Mouse (Mus musculus) limb, embryonic 12.5 days (tissue): ENCODE measurements around the gene Map4k3. TPM values are rescaled to one million over a fixed set of nuclear protein-coding genes. Genes with fewer than 3 reads are reported as not detected.
"Not testable (repeated sequence)": the region's sequence is repeated elsewhere in the genome, so short reads cannot be mapped to it uniquely, and the experiment has no call there.

Source experiments
- ATAC-seq: fragments of 200-750 bp; cut with Nextera tagmentation; 2 replicates; pipeline ENCODE4 v1.8.0; 2017; ENCODE audit warnings: low read depth, moderate TSS enrichment; ENCODE audit not compliant: insufficient number of reproducible peaks, insufficient read depth, low FRiP score, low TSS enrichment
- H3K27ac ChIP-seq: fragments of 300-500 bp; sonication (generic); 2 replicates; pipeline ENCODE4 v1.5.1; 2016; ENCODE audit warnings: mild to moderate bottlenecking, moderate library complexity
- H3K27me3 ChIP-seq: fragments of 300-500 bp; sonication (generic); 2 replicates; pipeline ENCODE4 v1.6.1; 2016; ENCODE audit warnings: mild to moderate bottlenecking, moderate library complexity
- H3K36me3 ChIP-seq: fragments of 300-500 bp; sonication (generic); 2 replicates; pipeline ENCODE4 v1.6.1; 2016; ENCODE audit warnings: mild to moderate bottlenecking, moderate library complexity
- H3K4me1 ChIP-seq: fragments of 300-500 bp; sonication (generic); replicated peaks from 2 replicates; pipeline ENCODE4 v1.6.1; 2016
- H3K4me2 ChIP-seq: fragments of 300-500 bp; sonication (generic); 2 replicates; pipeline ENCODE4 v1.6.1; 2016; ENCODE audit warnings: mild to moderate bottlenecking, moderate library complexity
- H3K4me3 ChIP-seq: fragments of 300-500 bp; sonication (generic); replicated peaks from 2 replicates; pipeline ENCODE4 v1.5.1; 2016; ENCODE audit warnings: mild to moderate bottlenecking
- H3K9ac ChIP-seq: fragments of 300-500 bp; sonication (generic); replicated peaks from 2 replicates; pipeline ENCODE4 v1.6.1; 2016; ENCODE audit warnings: mild to moderate bottlenecking, moderate library complexity
- H3K9me3 ChIP-seq: fragments of 300-500 bp; sonication (generic); 2 replicates; pipeline ENCODE4 v1.6.1; 2016; ENCODE audit warnings: mild to moderate bottlenecking, moderate library complexity
- WGBS: fragments of 180-500 bp; shearing (Covaris S2); methylation state at CpG from one replicate; pipeline ENCODE4 v1.1.7; 2016; 5-methylcytosine and 5-hydroxymethylcytosine counted together
- polyA plus RNA-seq: library from polyadenylated mRNA; unstranded; fragments of >200 nt; fragmentation: Nextera tagmentation; extraction: Ambion mirVana; gene quantifications from 2 replicates; pipeline ENCODE4 v1.2.1, GENCODE M21; 2016

The Map4k3 gene
- polyA plus RNA-seq, 1 experiment from 2014 or later, result 35.8 TPM

DNA sequence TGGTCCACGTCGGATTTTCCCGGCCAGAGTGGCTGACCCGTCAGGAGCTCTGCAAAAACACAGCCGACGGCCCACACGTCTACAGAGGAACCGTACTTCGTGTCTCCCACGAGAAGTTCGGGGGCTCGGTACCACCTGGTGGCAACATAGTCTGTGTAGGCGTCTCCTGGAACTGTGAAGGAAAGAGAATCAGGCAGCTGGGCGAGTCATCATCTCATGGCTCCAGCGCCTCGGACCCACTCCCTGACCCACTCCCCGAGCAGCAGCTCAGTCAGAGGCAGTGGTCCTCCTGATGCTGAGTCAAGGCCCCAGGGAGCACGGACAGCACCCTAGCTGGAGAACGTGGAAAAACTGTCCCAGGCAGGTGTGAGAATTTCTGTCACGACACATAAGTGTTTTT is 184.6 kb downstream of the Map4k3 start:
- Histone ChIP-seq H3K9me3 (no peaks in the 10 kb centered on the region), H3K4me2 (no peak overlapping the region), H3K9ac (no peak overlapping the region), H3K27me3 (no peaks in the 10 kb centered on the region), H3K27ac (no peak overlapping the region), H3K4me1 (no peaks in the 10 kb centered on the region), H3K4me3 (no peak overlapping the region), H3K36me3 (no peaks in the 10 kb centered on the region)
- 88% methylated on average over 20 of the region's 20 CpGs for WGBS
- ATAC-seq, result no peak

DNA sequence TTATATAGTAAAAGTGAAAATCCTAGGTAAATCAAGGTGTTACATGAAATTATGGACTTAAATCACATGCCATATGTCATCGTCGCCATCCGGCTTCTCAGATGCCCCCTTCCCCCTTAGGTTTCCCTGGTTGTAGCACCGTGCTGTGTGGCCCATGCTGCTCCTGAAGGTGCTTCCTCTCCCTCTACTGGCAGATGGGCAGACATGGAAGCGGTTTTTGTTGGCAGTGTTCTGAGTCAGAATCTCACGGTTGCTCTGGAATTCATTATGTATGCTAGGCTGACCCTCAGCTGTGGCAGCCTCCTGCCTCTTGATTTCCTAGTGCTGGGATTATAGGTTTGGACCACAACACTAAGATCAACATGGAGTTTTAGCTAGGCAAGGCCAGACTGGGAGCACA is 191.1 kb downstream of the Map4k3 start:
- Histone ChIP-seq H3K27ac (no peak overlapping the region), H3K36me3 (no peaks in the 10 kb centered on the region), H3K9ac (no peak overlapping the region), H3K9me3 (no peaks in the 10 kb centered on the region), H3K4me2 (no peak overlapping the region), H3K4me1 (no peaks in the 10 kb centered on the region), H3K4me3 (no peak overlapping the region), H3K27me3 (no peaks in the 10 kb centered on the region)
- ATAC-seq, result no peak
- 66% methylated on average over 6 of the region's 6 CpGs for WGBS

DNA sequence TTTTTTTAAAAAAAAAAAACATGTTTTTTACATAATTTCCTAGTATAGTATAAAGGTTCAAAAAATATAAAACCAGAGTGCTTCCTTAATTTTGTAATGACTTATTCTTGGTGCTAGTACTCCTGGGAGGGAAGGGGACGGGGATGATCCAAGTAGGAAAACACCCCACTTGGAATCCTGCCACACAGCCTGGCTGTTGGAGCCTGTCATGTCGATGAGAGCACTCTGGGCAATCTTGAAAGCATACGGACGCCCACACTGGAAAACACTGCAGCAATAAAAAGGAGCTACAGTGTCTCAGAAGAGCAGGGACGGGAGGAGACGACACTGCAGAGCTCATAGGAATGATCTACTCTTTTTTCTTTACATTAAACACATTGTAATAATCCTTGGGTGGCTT is 192.7 kb downstream of the Map4k3 start:
- H3K4me1 ChIP-seq, result no peaks in the 10 kb centered on the region
- H3K4me3 ChIP-seq, result no peak overlapping the region
- H3K27ac ChIP-seq, result no peak overlapping the region
- no peaks in the 10 kb centered on the region for H3K36me3 ChIP-seq
- H3K27me3 ChIP-seq, result no peaks in the 10 kb centered on the region
- H3K9ac ChIP-seq, result no peak overlapping the region
- no peak for ATAC-seq
- 80% methylated on average over 6 of the region's 6 CpGs for whole genome bisulfite sequencing
- H3K4me2 ChIP-seq, result no peak overlapping the region
- H3K9me3 ChIP-seq, result no peaks in the 10 kb centered on the region

DNA sequence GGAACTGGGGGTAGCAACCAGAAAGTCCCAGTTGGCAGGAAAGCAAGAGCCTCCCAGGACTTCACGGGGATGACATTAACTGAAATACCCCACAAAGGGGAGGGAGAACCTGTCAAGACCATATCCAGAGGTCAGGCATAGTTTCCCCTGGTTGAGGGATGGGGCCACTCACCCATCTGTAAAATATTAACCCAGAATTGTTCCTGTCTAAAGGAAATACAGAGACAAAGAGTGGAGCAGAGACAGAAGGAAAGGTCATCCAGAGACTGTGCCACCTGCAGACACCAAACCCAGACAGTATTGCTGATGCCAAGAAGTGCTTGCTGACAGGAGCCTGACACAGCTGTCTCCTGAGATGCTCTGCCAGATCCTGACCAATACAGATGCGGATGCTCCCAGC is 196.9 kb downstream of the Map4k3 start:
- H3K4me3 ChIP-seq, H3K4me2 ChIP-seq, H3K9me3 ChIP-seq, H3K36me3 ChIP-seq, ATAC-seq, H3K27me3 ChIP-seq, H3K9ac ChIP-seq, H3K4me1 ChIP-seq, H3K27ac ChIP-seq: not testable (repeated sequence)
- 54% methylated on average over 2 of the region's 2 CpGs for whole genome bisulfite sequencing

Other genes with a start within 250 kb of the Map4k3 start
- gene Sos1, start 248.0 kb downstream of the Map4k3 start, polyA plus RNA-seq, result 6.1 and 6.5 TPM in 2 replicates
- 0.55 and 1.1 TPM in 2 replicates for gene Cdkl4, start 150.7 kb downstream of the Map4k3 start, polyA plus RNA-seq
- 9.0 TPM in 2 replicates for gene Tmem178, start 216.1 kb upstream of the Map4k3 start, polyA plus RNA-seq